Mouse (Mus musculus) ES-Bruce4 (cell line): ENCODE measurements around the gene Rab12. TPM values are rescaled to one million over a fixed set of nuclear protein-coding genes. Genes with fewer than 3 reads are reported as not detected.

Source experiments
- H3K27ac ChIP-seq: 2 replicates; pipeline ENCODE4 v1.5.1; 2012; ENCODE audit warnings: low read length, inconsistent platforms; ENCODE audit not compliant: insufficient read depth
- H3K27me3 ChIP-seq: 2 replicates; pipeline ENCODE4 v1.6.1; 2012; ENCODE audit warnings: mild to moderate bottlenecking, low read length, inconsistent platforms; ENCODE audit not compliant: control insufficient read depth, poor library complexity, insufficient read depth, severe bottlenecking
- H3K36me3 ChIP-seq: 2 replicates; pipeline ENCODE4 v1.6.1; 2012; ENCODE audit warnings: inconsistent platforms, mild to moderate bottlenecking, low read length, moderate library complexity; ENCODE audit not compliant: control insufficient read depth, poor library complexity, insufficient read depth, severe bottlenecking
- H3K4me1 ChIP-seq: one replicate; pipeline ENCODE4 v1.8.1; 2011; ENCODE audit warnings: low read length; ENCODE audit not compliant: control insufficient read depth, insufficient read depth
- H3K4me3 ChIP-seq: 2 replicates; pipeline ENCODE4 v1.5.1; 2011; ENCODE audit warnings: low read depth, mild to moderate bottlenecking, low read length
- H3K9ac ChIP-seq: 2 replicates; pipeline ENCODE4 v1.6.1; 2012; ENCODE audit warnings: low read depth, mild to moderate bottlenecking, inconsistent platforms; ENCODE audit not compliant: poor library complexity, severe bottlenecking
- H3K9me3 ChIP-seq: replicated peaks from 2 replicates; pipeline ENCODE4 v1.6.1; 2012; ENCODE audit warnings: mild to moderate bottlenecking, low read length, inconsistent platforms; ENCODE audit not compliant: control insufficient read depth, poor library complexity, insufficient read depth, severe bottlenecking
- CTCF ChIP-seq: IDR thresholded peaks from one replicate; pipeline ENCODE4 v1.8.1; 2011; ENCODE audit warnings: low read depth, low read length
- EP300 ChIP-seq: IDR thresholded peaks from 2 replicates; pipeline ENCODE4 v1.6.1; 2011; ENCODE audit warnings: low read depth, low read length; ENCODE audit not compliant: insufficient read depth
- POLR2A ChIP-seq: IDR thresholded peaks from one replicate; pipeline ENCODE4 v1.8.1; 2011; ENCODE audit warnings: low read length; ENCODE audit not compliant: insufficient read depth
- polyA plus RNA-seq: library from polyadenylated mRNA; stranded (reverse); fragments of >200 nt; gene quantifications from 2 replicates; pipeline ENCODE4 v1.2.4, GENCODE M21; 2011; ENCODE audit warnings: low read depth; ENCODE audit not compliant: missing spikeins, insufficient read depth, insufficient read length

Gene Rab12
- polyA plus RNA-seq, 1 experiment, result 100 TPM

- no peak for TF ChIP-seq POLR2A
- TF ChIP-seq CTCF, result peak; percentile 50
- TF ChIP-seq EP300, result no peak
- no peaks in the 10 kb centered on the region for H3K4me1 ChIP-seq
- H3K27me3 ChIP-seq, result no peaks in the 10 kb centered on the region
- H3K36me3 ChIP-seq, result peaks cover 4% of the 10 kb centered on the region
- no peak overlapping the region for H3K9ac ChIP-seq
- H3K4me3 ChIP-seq, result no peak overlapping the region
- H3K9me3 ChIP-seq, result no peaks in the 10 kb centered on the region
- no peak overlapping the region for H3K27ac ChIP-seq
These were observed 29.4 kb downstream of the Rab12 start for GRCm38 (mm10) chr17:66490022-66490601.

GRCm38 (mm10) chr17:66486576-66486975, 33.0 kb downstream of the Rab12 start:
- no peak for TF ChIP-seq CTCF
- TF ChIP-seq EP300, result no peak
- TF ChIP-seq POLR2A, result no peak
- H3K4me3 ChIP-seq, result no peak overlapping the region
- no peaks in the 10 kb centered on the region for H3K27me3 ChIP-seq
- no peaks in the 10 kb centered on the region for H3K4me1 ChIP-seq
- no peaks in the 10 kb centered on the region for H3K36me3 ChIP-seq
- no peaks in the 10 kb centered on the region for H3K9me3 ChIP-seq
- H3K9ac ChIP-seq, result peak overlapping the region; percentile 94
- H3K27ac ChIP-seq, result peak overlapping the region; percentile 98

GRCm38 (mm10) chr17:66485742-66486141, 33.8 kb downstream of the Rab12 start:
- peak; percentile 81 for TF ChIP-seq EP300
- TF ChIP-seq CTCF, result peak; percentile 75
- TF ChIP-seq POLR2A, result peak; percentile 36
- H3K9me3 ChIP-seq, result no peaks in the 10 kb centered on the region
- H3K36me3 ChIP-seq, result no peaks in the 10 kb centered on the region
- H3K4me3 ChIP-seq, result peak overlapping the region; percentile 44
- H3K27ac ChIP-seq, result peak overlapping the region; percentile 98
- no peaks in the 10 kb centered on the region for H3K27me3 ChIP-seq
- H3K4me1 ChIP-seq, result no peaks in the 10 kb centered on the region
- H3K9ac ChIP-seq, result peak overlapping the region; percentile 94

- H3K36me3 ChIP-seq, result no peaks in the 10 kb centered on the region
- no peaks in the 10 kb centered on the region for H3K9me3 ChIP-seq
- no peaks in the 10 kb centered on the region for H3K27me3 ChIP-seq
- H3K27ac ChIP-seq, result peak overlapping the region; percentile 98
- TF ChIP-seq POLR2A (no peak), CTCF (no peak), EP300 (peak; percentile 100)
- H3K4me3 ChIP-seq, result 0 out of 2 replicates have a peak overlapping the region, but pooled peaks have one; percentile 41
- H3K9ac ChIP-seq, result peak overlapping the region; percentile 94
- no peaks in the 10 kb centered on the region for H3K4me1 ChIP-seq
These were observed 34.6 kb downstream of the Rab12 start for GRCm38 (mm10) chr17:66484965-66485364.

- TF ChIP-seq POLR2A, result peak; percentile 90
- peak; percentile 98 for TF ChIP-seq EP300
- no peak for TF ChIP-seq CTCF
- Histone ChIP-seq H3K4me3 (peak overlapping the region; percentile 97), H3K27ac (peak overlapping the region; percentile 98), H3K4me1 (no peaks in the 10 kb centered on the region), H3K36me3 (no peaks in the 10 kb centered on the region; the same call in 1 of the 2 replicates), H3K9me3 (no peaks in the 10 kb centered on the region), H3K27me3 (no peaks in the 10 kb centered on the region), H3K9ac (peak overlapping the region; percentile 94)
These were observed 35.7 kb downstream of the Rab12 start for GRCm38 (mm10) chr17:66483651-66484454.

- Histone ChIP-seq H3K9ac (peak overlapping the region; percentile 94), H3K27ac (peak overlapping the region; percentile 100), H3K27me3 (no peaks in the 10 kb centered on the region), H3K36me3 (peaks cover 13% of the 10 kb centered on the region), H3K9me3 (peaks cover 12% of the 10 kb centered on the region), H3K4me1 (no peaks in the 10 kb centered on the region), H3K4me3 (peak overlapping the region; percentile 86)
- TF ChIP-seq CTCF, result no peak
- TF ChIP-seq EP300, result 0 out of 2 replicates have a peak, but pooled peaks have one; percentile 8
- peak; percentile 84 for TF ChIP-seq POLR2A
These were observed 38.2 kb downstream of the Rab12 start for GRCm38 (mm10) chr17:66481295-66481694.
